Mouse (Mus musculus): ENCODE measurements around the gene Arl16. TPM values are rescaled to one million over a fixed set of nuclear protein-coding genes. Genes with fewer than 3 reads are reported as not detected.

Gene Arl16
- total RNA-seq, 2 experiments from 2014 or later: 8.8 to 11.2 TPM

GRCm38 (mm10) chr11:120492878-120493203, 25.4 kb upstream of the Arl16 start:
- ATAC-seq (replicated peaks; ENCODE audit: low FRiP score, low TSS enrichment, poor library complexity, severe bottlenecking): no peak

GRCm38 (mm10) chr11:120492024-120492877, 24.8 kb upstream of the Arl16 start:
- peak; percentile 27; the same call in 1 of the 2 replicates for ATAC-seq (replicated peaks; ENCODE audit: low FRiP score, low TSS enrichment, poor library complexity, severe bottlenecking)

GRCm38 (mm10) chr11:120491317-120492023, 24.1 kb upstream of the Arl16 start, which contains the start of gene Slc25a10:
Gene Slc25a10, plus strand, starts transcription at chr11:120491840.
- peak; percentile 54 for ATAC-seq (replicated peaks; ENCODE audit: low FRiP score, low TSS enrichment, poor library complexity, severe bottlenecking)

- no peak for ATAC-seq (replicated peaks; ENCODE audit: low FRiP score, low TSS enrichment, poor library complexity, severe bottlenecking)
These were observed 23.1 kb upstream of the Arl16 start for GRCm38 (mm10) chr11:120490291-120491046.

- peak; percentile 40 for ATAC-seq (replicated peaks; ENCODE audit: low FRiP score, low TSS enrichment, poor library complexity, severe bottlenecking)
These were observed 21.8 kb upstream of the Arl16 start for GRCm38 (mm10) chr11:120489054-120489761.

GRCm38 (mm10) chr11:120488516-120488915, 21.1 kb upstream of the Arl16 start:
- ATAC-seq (replicated peaks; ENCODE audit: low FRiP score, low TSS enrichment, poor library complexity, severe bottlenecking): no peak

GRCm38 (mm10) chr11:120485251-120485650, 17.8 kb upstream of the Arl16 start:
- no peak for ATAC-seq (replicated peaks; ENCODE audit: low FRiP score, low TSS enrichment, poor library complexity, severe bottlenecking)

GRCm38 (mm10) chr11:120484265-120484981, 17.0 kb upstream of the Arl16 start, which contains the start of gene Mrpl12:
Gene Mrpl12, plus strand, starts transcription at chr11:120484613.
- peak; percentile 85 for ATAC-seq (replicated peaks; ENCODE audit: low FRiP score, low TSS enrichment, poor library complexity, severe bottlenecking)

- ATAC-seq (replicated peaks; ENCODE audit: low FRiP score, low TSS enrichment, poor library complexity, severe bottlenecking): no peak
These were observed 16.1 kb upstream of the Arl16 start for GRCm38 (mm10) chr11:120483448-120483934.

GRCm38 (mm10) chr11:120472052-120472451, 4.6 kb upstream of the Arl16 start:
- no peak for ATAC-seq (replicated peaks; ENCODE audit: low FRiP score, low TSS enrichment, poor library complexity, severe bottlenecking)

- no peak for ATAC-seq (replicated peaks; ENCODE audit: low FRiP score, low TSS enrichment, poor library complexity, severe bottlenecking)
These were observed 307 bp upstream of the Arl16 start for GRCm38 (mm10) chr11:120467736-120468092.

- ATAC-seq (replicated peaks; ENCODE audit: low FRiP score, low TSS enrichment, poor library complexity, severe bottlenecking): no peak
These were observed 1.9 kb downstream of the Arl16 start for GRCm38 (mm10) chr11:120465521-120465920.

- no peak for ATAC-seq (replicated peaks; ENCODE audit: low FRiP score, low TSS enrichment, poor library complexity, severe bottlenecking)
These were observed 3.0 kb downstream of the Arl16 start for GRCm38 (mm10) chr11:120464365-120464764.

GRCm38 (mm10) chr11:120463536-120463935, 3.9 kb downstream of the Arl16 start:
- ATAC-seq (replicated peaks; ENCODE audit: low FRiP score, low TSS enrichment, poor library complexity, severe bottlenecking): no peak

GRCm38 (mm10) chr11:120458847-120459597, 8.4 kb downstream of the Arl16 start:
- ATAC-seq (replicated peaks; ENCODE audit: low FRiP score, low TSS enrichment, poor library complexity, severe bottlenecking): no peak

- peak; percentile 81 for ATAC-seq (replicated peaks; ENCODE audit: low FRiP score, low TSS enrichment, poor library complexity, severe bottlenecking)
These were observed 9.3 kb downstream of the Arl16 start, which contains the start of the genes Oxld1 and Ccdc137 for GRCm38 (mm10) chr11:120457772-120458751. Gene Oxld1, minus strand, starts transcription at chr11:120458068. Gene Ccdc137, plus strand, starts transcription at chr11:120458115.

GRCm38 (mm10) chr11:120457370-120457769, 10.0 kb downstream of the Arl16 start:
- peak; percentile 35; the same call in 1 of the 2 replicates for ATAC-seq (replicated peaks; ENCODE audit: low FRiP score, low TSS enrichment, poor library complexity, severe bottlenecking)

Measured in megakaryocyte-erythroid progenitor cell, adult 5-6 weeks (primary cell).